Mouse (Mus musculus) cerebellum, adult 2 months (tissue): Measurements from ENCODE around the gene Derl2.

Source experiments
- CTCF ChIP-seq: fragments of 200-500 bp; IDR thresholded peaks from 2 replicates; pipeline ENCODE4 v1.5.1; 2011; ENCODE audit warnings: low read depth, mild to moderate bottlenecking, control low read depth, low read length, moderate library complexity, borderline replicate concordance; ENCODE audit not compliant: insufficient read depth
- POLR2A ChIP-seq: fragments of 200-500 bp; IDR thresholded peaks from 2 replicates; pipeline ENCODE4 v1.6.1; 2011; ENCODE audit warnings: low read length, control low read depth, borderline replicate concordance; ENCODE audit not compliant: insufficient read depth

- no peak for TF ChIP-seq CTCF
- TF ChIP-seq POLR2A, result no peak
Observed at GRCm38 (mm10) chr11:70973947-70974346, 45.7 kb downstream of the Derl2 start.
